In genomic region chr6:58841208-58841607, GRCm38 (mm10) we compare ENCODE assay signal across 24 mouse cellular contexts. TPM values are rescaled to one million over a fixed set of nuclear protein-coding genes. Genes with fewer than 3 reads are reported as not detected.
DNase-seq lines count a peak whose midpoint lies in the region; ATAC-seq lines count a peak whose summit lies in the region.
"Had no signal": no experiment of that assay in that cellular context is flagged by ENCODE, and none has a peak within 500 bp of the region (broad histone marks: within the 10 kb centered on the region; RNA-seq: fewer than 3 reads in every experiment).

No protein-coding gene starts in this region.

- whole genome bisulfite sequencing in forebrain, embryonic 10.5 days: 87% methylated on average over 2 of the region's 2 CpGs
- WGBS in forebrain, embryonic 14.5 days: 59% methylated on average over 2 of the region's 2 CpGs
- 57% methylated on average over 2 of the region's 2 CpGs for WGBS in midbrain, embryonic 16.5 days

- H3K36me3 ChIP-seq in forebrain, embryonic 10.5 days (replicated peaks): no peaks in the 10 kb centered on the region
- H3K36me3 ChIP-seq in forebrain, embryonic 14.5 days (ENCODE audit: control insufficient read depth, insufficient read depth, low read length): no peaks in the 10 kb centered on the region
- no peaks in the 10 kb centered on the region for H3K36me3 ChIP-seq in midbrain, embryonic 16.5 days (ENCODE audit: control insufficient read depth, insufficient read depth, low read length)
- H3K36me3 ChIP-seq: embryonic facial prominence, embryonic 10.5 days; limb, embryonic 13.5 days; liver, embryonic 12.5 days had no signal

- H3K27ac ChIP-seq in forebrain, embryonic 10.5 days: no peak overlapping the region
- H3K27ac ChIP-seq in forebrain, embryonic 14.5 days (ENCODE audit: low read depth, low read length): no peak overlapping the region
- H3K27ac ChIP-seq in midbrain, embryonic 16.5 days (ENCODE audit: low read length): no peak overlapping the region
- H3K27ac ChIP-seq: embryonic facial prominence, embryonic 10.5 days; hindbrain, postnatal 0 days; limb, embryonic 13.5 days; liver, embryonic 12.5 days had no signal

- no peaks in the 10 kb centered on the region for H3K27me3 ChIP-seq in forebrain, embryonic 10.5 days (ENCODE audit: poor library complexity, severe bottlenecking)
- H3K27me3 ChIP-seq in forebrain, embryonic 14.5 days (replicated peaks; ENCODE audit: control insufficient read depth, insufficient read depth, low read length): no peaks in the 10 kb centered on the region
- H3K27me3 ChIP-seq in midbrain, embryonic 16.5 days (ENCODE audit: control insufficient read depth, insufficient read depth, low read depth, low read length): no peaks in the 10 kb centered on the region
- H3K27me3 ChIP-seq: limb, embryonic 13.5 days; liver, embryonic 12.5 days; megakaryocyte, embryonic 14.5 days had no signal

- H3K4me2 ChIP-seq in forebrain, embryonic 14.5 days (ENCODE audit: low read length): no peak overlapping the region
- H3K4me2 ChIP-seq in midbrain, embryonic 16.5 days (ENCODE audit: low read length): no peak overlapping the region
- H3K4me2 ChIP-seq: heart, embryonic 11.5 days; limb, embryonic 13.5 days; liver, embryonic 12.5 days had no signal

- peaks cover 25% of the 10 kb centered on the region for H3K4me1 ChIP-seq in forebrain, embryonic 10.5 days
- H3K4me1 ChIP-seq in forebrain, embryonic 14.5 days (ENCODE audit: control insufficient read depth, insufficient read depth, low read length): peaks cover 8% of the 10 kb centered on the region
- H3K4me1 ChIP-seq in midbrain, embryonic 16.5 days (ENCODE audit: control insufficient read depth, insufficient read depth, low read length): peaks cover 8% of the 10 kb centered on the region; the same call in 1 of the 2 replicates
- H3K4me1 ChIP-seq: limb, embryonic 13.5 days had no signal

- H3K4me3 ChIP-seq in forebrain, embryonic 10.5 days: no peak overlapping the region
- H3K4me3 ChIP-seq in forebrain, embryonic 14.5 days (ENCODE audit: low read depth, low read length): no peak overlapping the region
- H3K4me3 ChIP-seq in midbrain, embryonic 16.5 days (ENCODE audit: low read depth, low read length): no peak overlapping the region
- H3K4me3 ChIP-seq: embryonic facial prominence, embryonic 10.5 days; limb, embryonic 13.5 days; liver, embryonic 12.5 days; megakaryocyte, embryonic 14.5 days had no signal

- no peak; the same call in 1 of the 2 replicates for ATAC-seq in forebrain, embryonic 14.5 days
- ATAC-seq in activated CD4-positive, CD25-positive, alpha-beta regulatory T cell, adult 4 months: no peak
- no peak for ATAC-seq in midbrain, embryonic 16.5 days
- ATAC-seq: hindbrain, postnatal 0 days; intestine, embryonic 16.5 days; liver, embryonic 12.5 days had no signal

- DNase-seq in forebrain, embryonic 10.5 days (ENCODE audit: extremely low spot score, low spot score): peak; percentile 6
- DNase-seq in forebrain, embryonic 14.5 days (ENCODE audit: low spot score): no peak
- peak; percentile 13 for DNase-seq in MEL-GATA-1-ER (ENCODE audit: extremely low read depth, low read depth)
- peak; percentile 65 for DNase-seq in brain, adult 2 months (ENCODE audit: low read depth, low spot score)
- no peak for DNase-seq in heart, adult 8-10 months (ENCODE audit: low spot score)
- DNase-seq in frontal cortex, postnatal 10 days (ENCODE audit: low spot score in 2 of 2): no peak
- DNase-seq: adrenal gland, postnatal 25 days; cerebellum, adult 9-10 months; heart, postnatal 14 days; kidney, adult 9 months; kidney, postnatal 14 days; layer of hippocampus, postnatal 36 days; lung, adult 2 months; midbrain, embryonic 14.5 days; thymus, postnatal 4 days had no signal

- H3K9me3 ChIP-seq in forebrain, embryonic 10.5 days: no peaks in the 10 kb centered on the region
- H3K9me3 ChIP-seq in forebrain, embryonic 14.5 days (replicated peaks; ENCODE audit: control insufficient read depth, low read length): no peaks in the 10 kb centered on the region
- H3K9me3 ChIP-seq in midbrain, embryonic 16.5 days (replicated peaks; ENCODE audit: control insufficient read depth, low read length, poor library complexity, severe bottlenecking): no peaks in the 10 kb centered on the region
- H3K9me3 ChIP-seq: embryonic facial prominence, embryonic 10.5 days; limb, embryonic 13.5 days; liver, embryonic 12.5 days; megakaryocyte, embryonic 14.5 days had no signal

- H3K9ac ChIP-seq in forebrain, embryonic 14.5 days (ENCODE audit: low read length): no peak overlapping the region
- no peak overlapping the region for H3K9ac ChIP-seq in midbrain, embryonic 16.5 days (ENCODE audit: low read depth, low read length)
- H3K9ac ChIP-seq: limb, embryonic 13.5 days; liver, embryonic 12.5 days had no signal

RNA-seq across cellular contexts. Expression of gene Herc3, which starts 9.9 kb away (rescaled TPM):
- polyA plus RNA-seq in forebrain, embryonic 10.5 days (2016; fragmentation: Nextera tagmentation; extraction: Ambion mirVana): 7.0 and 7.5 TPM in 2 replicates
- polyA plus RNA-seq in forebrain, embryonic 14.5 days (2014; fragmentation: Nextera tagmentation; extraction: Ambion mirVana): 21.2 and 26.7 TPM in 2 replicates
- 10 to 100 TPM; 21.4 to 24.7 TPM for polyA plus RNA-seq in activated CD4-positive, CD25-positive, alpha-beta regulatory T cell, adult 4 months (2017; shearing (Covaris generic))
- 29.8 and 31.9 TPM in 2 replicates for polyA plus RNA-seq in midbrain, embryonic 16.5 days (2015; fragmentation: Nextera tagmentation; extraction: Ambion mirVana)
- 10 to 100 TPM; 29.4 to 83.7 (median 46.4) TPM for total RNA-seq in heart, adult 8-10 months (2022)

Comparison
In these comparisons a context has a peak if more than half of its experiments do, and no peak if none do; other contexts are left out.
1. DNase-seq: peak in forebrain, embryonic 10.5 days (single experiment), MEL-GATA-1-ER (single experiment) and brain, adult 2 months (single experiment); none in forebrain, embryonic 14.5 days (single experiment), heart, adult 8-10 months (single experiment) and frontal cortex, postnatal 10 days (0 of 2).